Mouse (Mus musculus) cerebellum, adult 2 months (tissue): ENCODE measurements around the gene Rtf2.

Experiments used
- CTCF ChIP-seq: fragments of 200-500 bp; IDR thresholded peaks from 2 replicates; pipeline ENCODE4 v1.5.1; 2011; ENCODE audit warnings: low read depth, mild to moderate bottlenecking, control low read depth, low read length, moderate library complexity, borderline replicate concordance; ENCODE audit not compliant: insufficient read depth
- POLR2A ChIP-seq: fragments of 200-500 bp; IDR thresholded peaks from 2 replicates; pipeline ENCODE4 v1.6.1; 2011; ENCODE audit warnings: low read length, control low read depth, borderline replicate concordance; ENCODE audit not compliant: insufficient read depth

DNA sequence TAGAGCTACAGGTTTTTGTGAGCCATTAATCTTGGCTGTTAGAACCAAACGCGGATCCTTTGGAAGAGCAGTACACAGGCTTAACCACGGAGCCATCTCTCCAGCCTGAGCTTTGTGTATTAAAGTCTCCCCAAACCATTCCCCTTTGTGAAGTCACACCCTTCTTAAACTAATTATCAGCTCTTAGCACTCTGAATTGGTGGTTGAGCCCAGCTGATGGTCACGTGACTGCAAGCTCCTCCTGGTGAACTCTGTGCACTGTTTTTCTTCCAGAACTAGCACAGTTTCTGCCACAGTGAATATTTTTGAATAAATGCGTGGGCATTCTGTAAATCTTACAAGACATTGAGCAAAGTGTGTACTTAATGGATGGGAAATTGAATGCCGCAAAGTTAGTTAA lies 820 bp downstream of the Rtf2 start:
- no peak for TF ChIP-seq POLR2A
- TF ChIP-seq CTCF: no peak
